29 mouse cellular contexts compared by ENCODE assay signal in the genomic region with DNA sequence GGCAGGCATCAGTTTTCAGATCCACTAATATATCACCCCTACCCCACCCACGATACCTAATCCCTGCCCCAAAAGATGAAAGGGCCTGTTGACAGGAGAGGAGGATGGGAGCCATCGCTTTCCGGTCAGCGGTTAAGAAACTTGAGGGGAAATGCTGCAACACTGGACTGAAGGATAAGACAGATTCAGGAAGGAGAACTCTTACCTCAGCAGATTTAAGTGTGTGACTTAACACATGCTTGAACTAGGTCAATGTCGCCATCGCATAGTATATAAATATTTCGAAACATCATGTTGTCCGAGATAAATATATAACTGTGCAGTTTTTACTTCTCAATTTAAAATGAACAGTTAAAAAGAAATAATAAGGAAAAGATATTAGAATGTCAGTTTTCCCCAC. TPM values are rescaled to one million over a fixed set of nuclear protein-coding genes. Genes with fewer than 3 reads are reported as not detected.
DNase-seq lines count a peak whose midpoint lies in the region; ATAC-seq and TF ChIP-seq lines count a peak whose summit lies in the region.
"Had no signal": no experiment of that assay in that cellular context is flagged by ENCODE, and none has a peak within 500 bp of the region (broad histone marks: within the 10 kb centered on the region; RNA-seq: fewer than 3 reads in every experiment).

No protein-coding gene starts in this region.

- WGBS in liver, adult 2 months = 54% methylated on average over 8 of the region's 8 CpGs
- 39% methylated on average over 8 of the region's 8 CpGs for WGBS in lung, embryonic 16.5 days

- H3K4me1 ChIP-seq in liver, adult 2 months (ENCODE audit: control insufficient read depth, insufficient read depth, low read length) = peaks cover 6% of the 10 kb centered on the region; the same call in 1 of the 2 replicates
- H3K4me1 ChIP-seq in lung, embryonic 16.5 days (replicated peaks; ENCODE audit: control insufficient read depth, insufficient read depth, low read length) = no peaks in the 10 kb centered on the region
- H3K4me1 ChIP-seq: embryonic facial prominence, embryonic 10.5 days; embryonic facial prominence, embryonic 15.5 days; forebrain, embryonic 12.5 days; intestine, embryonic 15.5 days; limb, embryonic 10.5 days; limb, embryonic 15.5 days; megakaryocyte, embryonic 14.5 days; midbrain, embryonic 12.5 days; neural tube, embryonic 12.5 days had no signal

- H3K27ac ChIP-seq in liver, adult 2 months (replicated peaks; ENCODE audit: insufficient read depth, low read depth, low read length) = no peak overlapping the region
- no peak overlapping the region for H3K27ac ChIP-seq in lung, embryonic 16.5 days (ENCODE audit: low read length)
- H3K27ac ChIP-seq in layer of hippocampus, adult 2 months = no peak overlapping the region
- H3K27ac ChIP-seq: embryonic facial prominence, embryonic 10.5 days; embryonic facial prominence, embryonic 15.5 days; forebrain, embryonic 12.5 days; hindbrain, postnatal 0 days; intestine, embryonic 15.5 days; kidney, postnatal 0 days; limb, embryonic 10.5 days; limb, embryonic 15.5 days; midbrain, embryonic 12.5 days; neural tube, embryonic 12.5 days had no signal

- no peaks in the 10 kb centered on the region for H3K36me3 ChIP-seq in liver, adult 2 months (ENCODE audit: control insufficient read depth, insufficient read depth, low read length)
- no peaks in the 10 kb centered on the region for H3K36me3 ChIP-seq in lung, embryonic 16.5 days (ENCODE audit: control insufficient read depth, insufficient read depth, low read length)
- H3K36me3 ChIP-seq: embryonic facial prominence, embryonic 10.5 days; embryonic facial prominence, embryonic 15.5 days; forebrain, embryonic 12.5 days; intestine, embryonic 15.5 days; limb, embryonic 10.5 days; limb, embryonic 15.5 days; midbrain, embryonic 12.5 days; neural tube, embryonic 12.5 days had no signal

- no peak for TF ChIP-seq CTCF in liver, adult 2 months (IDR thresholded peaks at IDR 0.05; ENCODE audit: low read depth, low read length)
- no peak for TF ChIP-seq CTCF in layer of hippocampus, adult 2 months (conservative IDR thresholded peaks at IDR 0.05)

- H3K4me3 ChIP-seq in liver, adult 2 months (ENCODE audit: insufficient read depth, low read depth, low read length) = no peak overlapping the region
- no peak overlapping the region for H3K4me3 ChIP-seq in lung, embryonic 16.5 days (ENCODE audit: low read length)
- H3K4me3 ChIP-seq in layer of hippocampus, adult 2 months = no peak overlapping the region
- H3K4me3 ChIP-seq: embryonic facial prominence, embryonic 10.5 days; embryonic facial prominence, embryonic 15.5 days; forebrain, embryonic 12.5 days; intestine, embryonic 15.5 days; limb, embryonic 10.5 days; limb, embryonic 15.5 days; megakaryocyte, embryonic 14.5 days; midbrain, embryonic 12.5 days; myocyte; neural tube, embryonic 12.5 days had no signal

- peak; percentile 82 for ATAC-seq in lung, embryonic 16.5 days (ENCODE audit: low read depth)
- ATAC-seq in common myeloid progenitor, adult 5-6 weeks (replicated peaks; ENCODE audit: low read depth, poor library complexity, severe bottlenecking) = peak; percentile 60
- peak; percentile 77 for ATAC-seq in megakaryocyte, adult 5-6 weeks (ENCODE audit: poor library complexity, severe bottlenecking)
- ATAC-seq: hindbrain, postnatal 0 days; intestine, embryonic 15.5 days had no signal

- TF ChIP-seq POLR2A in liver, adult 2 months (IDR thresholded peaks at IDR 0.05; ENCODE audit: extremely low read depth, insufficient read depth, low read length) = no peak

- no peak overlapping the region for H3K9ac ChIP-seq in liver, adult 2 months (ENCODE audit: low read depth, low read length)
- no peak overlapping the region for H3K9ac ChIP-seq in lung, embryonic 16.5 days (ENCODE audit: low read length)
- H3K9ac ChIP-seq: embryonic facial prominence, embryonic 15.5 days; forebrain, embryonic 12.5 days; intestine, embryonic 15.5 days; limb, embryonic 15.5 days; midbrain, embryonic 12.5 days; neural tube, embryonic 12.5 days had no signal

- H3K4me2 ChIP-seq in lung, embryonic 16.5 days (ENCODE audit: low read depth, low read length) = no peak overlapping the region
- H3K4me2 ChIP-seq: embryonic facial prominence, embryonic 15.5 days; forebrain, embryonic 12.5 days; intestine, embryonic 15.5 days; limb, embryonic 15.5 days; midbrain, embryonic 12.5 days; neural tube, embryonic 12.5 days had no signal

- H3K27me3 ChIP-seq in liver, adult 2 months (ENCODE audit: control insufficient read depth, insufficient read depth, low read length) = no peaks in the 10 kb centered on the region
- H3K27me3 ChIP-seq in lung, embryonic 16.5 days (ENCODE audit: control insufficient read depth, insufficient read depth, low read depth, low read length) = no peaks in the 10 kb centered on the region
- H3K27me3 ChIP-seq: embryonic facial prominence, embryonic 15.5 days; forebrain, embryonic 12.5 days; intestine, embryonic 15.5 days; limb, embryonic 15.5 days; midbrain, embryonic 12.5 days; neural tube, embryonic 12.5 days had no signal

- no peaks in the 10 kb centered on the region for H3K9me3 ChIP-seq in lung, embryonic 16.5 days (ENCODE audit: control insufficient read depth, low read length)
- H3K9me3 ChIP-seq: embryonic facial prominence, embryonic 10.5 days; embryonic facial prominence, embryonic 15.5 days; forebrain, embryonic 12.5 days; intestine, embryonic 15.5 days; limb, embryonic 10.5 days; limb, embryonic 15.5 days; megakaryocyte, embryonic 14.5 days; midbrain, embryonic 12.5 days; neural tube, embryonic 12.5 days had no signal

- H3K79me2 ChIP-seq in liver, adult 2 months (ENCODE audit: control insufficient read depth, insufficient read depth, low read length) = no peaks in the 10 kb centered on the region

- DNase-seq in liver, adult 2 months (ENCODE audit: extremely low read depth, low read depth, low spot score) = peak; percentile 32
- no peak for DNase-seq in liver
- no peak for DNase-seq in lung, postnatal 10 days
- DNase-seq in layer of hippocampus, adult 2 months (ENCODE audit: low spot score in 2 of 2) = no peak
- DNase-seq: adrenal gland, postnatal 25 days; B cell, adult 2 months; cerebellum, adult 2 months; cerebellum, postnatal 14 days; gastrocnemius, postnatal 36 days; kidney, adult 2 months; kidney, postnatal 4 days; right cerebral cortex, adult 18-20 months; spleen, adult 18-20 months; thymus, postnatal 14 days had no signal

RNA-seq across cellular contexts. Expression of gene Ppp1r3c, which starts 31.6 kb away (rescaled TPM):
- total RNA-seq in liver, adult 2 months (2014; rRNA removed) = 30.1 and 39.9 TPM in 2 replicates
- 23.3 and 40.1 TPM in 2 replicates for polyA plus RNA-seq in liver, adult 2 months (2012; rRNA removed)
- 97.2 and 105 TPM in 2 replicates for polyA plus RNA-seq in lung, embryonic 16.5 days (2015; fragmentation: Nextera tagmentation; extraction: Ambion mirVana)
- total RNA-seq in common myeloid progenitor, adult 5-6 weeks (2017) = not detected in 2 replicates
- total RNA-seq in megakaryocyte, adult 5-6 weeks (2015) = not detected in 2 replicates
- not detected in 2 replicates for total RNA-seq in megakaryocyte, adult 5-6 weeks (2017)
- total RNA-seq in layer of hippocampus, adult 2 months (2021) = 10 to 100 TPM; 54.8 to 70.0 TPM
- polyA plus RNA-seq: myocyte had no signal

Comparison
In these comparisons a context has a peak if more than half of its experiments do, and no peak if none do; other contexts are left out.
1. RNA of gene Ppp1r3c, which starts 31.6 kb away (total RNA-seq): 54.8 to 70.0 TPM in layer of hippocampus, adult 2 months and 30.1 to 39.9 TPM in liver, adult 2 months; not detected in common myeloid progenitor, adult 5-6 weeks and not detected in megakaryocyte, adult 5-6 weeks; every median in the first group is over 10 times any median in the second.
2. Peak in every context shown above with its lines, with median percentiles within 50 percentile points of each other: ATAC-seq.